Mouse (Mus musculus) cerebellum, adult 18-20 months (tissue): ENCODE results near the gene Dot1l.
A peak's percentile ranks its signal among the peaks of the same experiment; 100 is the strongest.

ENCODE experiments used
- DNase-seq, 2 experiments: peaks; one replicate each; pipeline ENCODE4 v3.0.0; 2021

Gene Dot1l

DNA sequence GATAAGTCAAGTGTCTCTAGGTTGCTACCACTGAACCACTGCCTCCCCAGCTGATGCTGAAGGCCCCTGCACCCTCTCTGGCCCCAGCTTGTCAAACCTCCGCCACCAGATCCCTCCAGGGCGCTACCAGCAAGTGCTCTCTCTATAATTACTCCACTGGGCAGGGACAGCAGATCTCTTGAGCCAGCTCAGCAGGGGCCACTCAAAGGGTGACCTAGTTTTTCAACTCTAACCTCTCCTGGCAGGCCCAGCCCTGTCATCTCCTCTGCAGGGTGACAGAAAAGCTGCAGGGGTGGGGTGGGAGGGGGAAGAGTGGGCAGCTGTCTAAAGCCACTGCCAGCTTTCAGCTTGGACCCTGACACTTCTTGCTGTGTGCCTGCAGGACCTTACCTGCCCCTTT lies 82.8 kb downstream of the Dot1l start:
- peak; percentile 69 to 79 for DNase-seq

DNA sequence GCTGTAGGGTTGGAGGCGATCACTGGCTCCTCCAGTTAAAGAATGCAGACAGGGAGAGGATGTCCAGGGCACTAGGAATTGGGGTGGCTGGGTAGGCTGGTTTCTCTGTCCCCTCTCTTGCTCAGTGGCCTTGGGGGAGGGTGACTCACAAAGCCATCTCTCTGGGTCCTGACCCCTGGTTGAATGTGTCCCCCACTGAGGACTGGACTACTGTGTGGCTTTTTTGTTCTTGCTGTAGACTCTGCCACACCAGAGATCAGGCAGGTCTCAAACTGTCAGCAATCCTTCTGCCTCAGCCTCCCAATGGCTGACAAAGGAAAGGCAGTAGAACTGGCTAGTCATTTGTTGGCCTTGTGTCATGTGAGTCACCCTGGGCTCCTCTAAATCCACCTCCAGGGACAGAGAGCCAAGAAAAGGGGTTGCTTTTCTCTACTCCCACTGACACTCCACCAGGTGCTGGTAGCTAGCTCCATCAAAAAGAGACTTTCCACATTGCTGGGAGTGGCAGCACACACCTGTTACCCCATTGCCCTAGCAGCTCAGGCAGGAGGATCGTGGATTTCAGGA lies 83.4 kb downstream of the Dot1l start:
- DNase-seq: peak; percentile 41 to 45

DNA sequence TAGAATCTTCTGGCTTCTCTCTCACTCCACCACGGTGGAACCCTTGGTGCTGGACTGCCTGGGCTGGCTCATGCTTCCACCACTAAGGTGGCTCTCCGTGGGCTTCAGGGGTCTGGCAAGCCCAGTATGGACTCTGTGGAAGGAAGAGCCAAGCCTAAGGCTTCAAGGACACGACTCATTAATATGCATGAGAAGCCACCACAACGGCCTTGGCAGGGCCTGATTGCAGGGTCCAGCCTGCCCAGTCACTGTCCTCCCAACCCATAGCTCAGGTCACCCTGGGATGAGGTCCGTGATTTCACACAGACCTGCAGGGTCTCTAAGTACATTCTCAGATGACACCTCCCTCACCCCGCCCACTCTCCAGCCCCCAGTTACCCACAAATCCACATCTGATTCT lies 84.8 kb downstream of the Dot1l start:
- DNase-seq: peak in 1 of 2 experiments; percentile 25

DNA sequence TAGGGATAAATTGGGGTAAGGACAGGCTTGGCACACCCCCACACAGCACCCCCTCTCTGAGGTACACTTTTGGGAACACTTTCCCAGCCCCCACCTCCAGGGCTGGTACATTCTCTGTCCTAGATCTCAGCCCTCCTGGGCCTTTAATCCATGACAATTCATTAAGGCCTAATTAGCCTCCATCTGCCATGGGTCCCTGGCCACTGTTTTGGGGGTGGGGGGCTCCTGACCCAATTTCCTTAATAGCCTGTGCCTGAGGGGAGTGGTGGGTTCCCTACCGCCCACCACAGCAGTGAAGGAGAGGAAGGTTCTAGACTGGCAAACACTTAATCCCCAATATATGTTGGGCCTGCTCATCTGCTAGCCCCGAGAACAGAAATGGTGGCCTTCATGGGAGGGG lies 86.7 kb downstream of the Dot1l start:
- DNase-seq: peak in 1 of 2 experiments; percentile 36

DNA sequence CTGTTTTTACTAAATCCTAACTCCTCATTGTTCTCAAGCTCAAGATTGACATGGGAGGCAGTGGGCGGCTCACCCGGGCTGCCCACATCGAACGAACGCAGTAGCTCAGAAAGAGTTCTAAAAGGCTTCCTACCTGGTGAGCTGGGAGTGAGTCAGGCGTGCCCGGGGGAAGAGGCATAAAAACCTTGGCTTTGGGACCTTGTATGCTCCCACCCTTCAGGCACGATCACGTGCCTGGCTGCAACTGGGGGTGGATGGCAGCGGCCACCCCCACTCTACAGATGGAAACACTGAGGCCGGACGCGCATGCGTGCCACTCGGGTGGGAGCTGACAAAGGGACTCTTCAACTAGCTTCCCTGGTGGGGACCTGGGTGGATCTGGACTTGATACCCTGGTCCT lies 87.3 kb downstream of the Dot1l start:
- DNase-seq: peak in 1 of 2 experiments; percentile 43

DNA sequence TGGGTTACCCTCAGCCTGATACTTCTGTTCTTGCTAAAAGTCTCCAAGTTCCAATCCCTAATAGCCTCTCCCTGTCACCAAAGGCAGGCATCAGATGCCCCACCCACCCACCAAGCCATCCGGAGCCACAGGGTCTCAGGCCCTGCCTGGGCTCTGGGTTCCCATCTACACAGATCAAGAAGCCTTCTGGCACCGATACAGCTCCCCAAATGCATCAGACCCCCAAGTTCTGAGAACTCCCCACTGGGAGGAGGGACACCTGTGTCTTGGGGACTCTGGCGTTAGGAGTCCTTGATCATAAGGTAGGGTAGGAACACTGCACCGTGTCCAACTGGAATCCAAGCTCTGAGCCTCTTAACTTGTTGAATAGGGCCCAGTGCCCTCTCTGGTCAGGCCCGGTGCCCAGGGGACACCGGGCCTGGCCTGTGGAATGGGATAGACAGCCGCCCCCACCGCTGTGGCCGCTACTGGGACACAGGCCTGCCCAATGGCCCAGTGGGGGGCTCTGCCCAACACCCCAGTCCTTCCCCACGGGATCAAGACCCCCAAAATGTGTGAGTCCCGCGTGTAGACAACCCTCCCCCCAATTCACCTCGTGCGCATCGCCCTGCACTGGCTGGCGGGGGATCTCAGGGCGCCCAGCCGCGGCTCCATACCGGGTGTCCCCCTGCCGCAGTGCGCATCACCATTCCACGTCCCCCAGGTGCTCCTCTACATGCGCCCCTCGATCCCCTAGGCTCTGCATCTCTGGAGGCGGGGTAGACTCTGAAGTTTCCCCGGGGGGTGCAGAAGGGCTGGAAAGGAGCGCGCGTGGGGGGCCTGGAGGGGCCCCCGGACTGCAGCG lies 88.3 kb downstream of the Dot1l start:
- DNase-seq: no peak

DNA sequence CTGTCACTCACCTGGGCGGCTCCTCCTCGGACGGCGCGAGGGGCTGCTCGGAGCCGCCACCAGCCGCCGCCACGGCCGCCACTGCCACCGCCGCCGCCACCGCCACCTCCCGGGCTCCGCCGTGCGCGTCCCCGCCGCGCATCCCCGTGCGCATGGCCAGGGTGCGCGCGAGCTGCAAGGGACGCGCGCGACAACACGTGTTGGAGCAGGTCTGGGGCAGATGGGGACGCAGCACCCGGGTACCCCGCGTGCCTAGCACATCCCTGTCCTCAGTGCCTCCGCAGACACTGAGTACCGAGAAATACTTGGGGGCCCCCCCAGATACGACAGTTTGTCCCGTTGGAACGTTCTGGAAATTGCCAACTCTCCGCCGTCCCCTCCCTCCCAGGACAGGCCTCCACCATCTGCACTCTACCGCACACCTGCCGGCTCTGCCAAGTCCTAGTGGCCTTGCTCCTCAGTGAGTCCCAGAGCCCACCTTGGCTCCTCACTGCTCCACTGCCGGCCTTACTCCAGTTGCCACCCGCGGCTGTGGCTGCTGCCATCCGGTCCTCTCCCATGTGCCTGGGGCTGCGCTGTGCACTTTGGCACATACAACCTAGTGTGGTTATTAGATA lies 89.0 kb downstream of the Dot1l start, which contains the start of gene Lingo3:
Gene Lingo3 (minus strand): TSS at position 109 of the 617 bp plus-strand sequence.
- DNase-seq: peak; percentile 73 to 89
